Mouse (Mus musculus): ENCODE measurements around the gene Lmod3. TPM values are rescaled to one million over a fixed set of nuclear protein-coding genes. Genes with fewer than 3 reads are reported as not detected.

Lmod3 gene
- polyA plus RNA-seq, 1 experiment, result 0.73 TPM

DNA sequence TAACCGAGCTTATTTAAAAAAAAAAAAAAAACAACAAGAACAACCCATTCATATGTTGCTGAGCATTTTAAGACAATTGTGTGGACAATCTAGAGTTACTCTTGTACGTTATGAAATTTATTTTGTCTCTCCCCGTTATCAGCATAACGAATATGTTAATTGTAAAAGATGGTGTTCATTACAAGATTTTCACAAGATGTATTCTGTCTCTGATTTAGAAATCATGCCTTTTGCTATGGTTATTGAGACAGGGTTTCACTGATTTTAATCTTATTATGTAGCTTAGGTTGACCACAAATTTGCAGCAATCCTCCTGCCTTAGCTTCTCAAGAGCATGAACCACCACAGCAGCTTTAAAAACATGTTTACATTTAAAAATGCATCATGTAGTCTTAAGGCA is 37.3 kb upstream of the Lmod3 start:
- no peak for TF ChIP-seq CTCF (IDR thresholded peaks at IDR 0.05; ENCODE audit: borderline replicate concordance, control insufficient read depth, extremely low read depth, insufficient read depth, low read length, poor library complexity)
- no peak for TF ChIP-seq POLR2A (IDR thresholded peaks at IDR 0.05; ENCODE audit: control insufficient read depth, extremely low read depth, insufficient read depth, low read length, poor library complexity)
- 93% methylated on average over 4 of the region's 4 CpGs for WGBS
- Histone ChIP-seq H3K27me3 (ENCODE audit: control insufficient read depth, insufficient read depth, low read length) (no peaks in the 10 kb centered on the region), H3K4me1 (replicated peaks; ENCODE audit: control insufficient read depth, insufficient read depth, low read length) (peaks cover 18% of the 10 kb centered on the region), H3K36me3 (ENCODE audit: control insufficient read depth, insufficient read depth, low read length) (no peaks in the 10 kb centered on the region), H3K27ac (ENCODE audit: control insufficient read depth, insufficient read depth, low read length) (no peak overlapping the region), H3K4me3 (ENCODE audit: control insufficient read depth, insufficient read depth, low read length) (no peak overlapping the region)
- no peak for DNase-seq

DNA sequence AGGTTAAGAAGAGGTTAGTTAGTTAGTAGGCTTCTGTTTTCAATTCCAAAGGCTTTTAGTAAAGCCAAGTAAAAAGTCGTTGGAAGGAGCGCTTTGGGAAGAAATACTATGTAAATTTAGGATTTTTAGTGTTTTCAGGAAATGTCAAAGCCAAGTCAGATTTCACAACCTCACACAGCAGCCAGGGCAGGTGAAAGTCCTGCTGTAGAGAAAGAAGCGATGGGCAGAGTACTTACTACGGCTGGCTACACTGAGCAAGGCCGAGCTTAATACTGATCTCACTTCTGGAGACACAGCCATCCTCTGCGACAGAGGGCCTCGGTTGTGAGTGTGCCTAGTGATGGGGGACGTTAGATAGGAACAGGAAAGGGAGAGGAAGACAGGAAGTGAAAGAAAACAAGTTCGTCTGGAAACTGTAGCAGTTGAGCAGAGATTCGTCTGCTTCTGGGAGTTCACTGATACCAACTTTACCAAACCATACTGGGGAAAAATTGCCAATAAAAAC is 36.8 kb upstream of the Lmod3 start:
- 71% methylated on average over 10 of the region's 10 CpGs for WGBS
- Histone ChIP-seq H3K36me3 (ENCODE audit: control insufficient read depth, insufficient read depth, low read length) (no peaks in the 10 kb centered on the region), H3K4me1 (replicated peaks; ENCODE audit: control insufficient read depth, insufficient read depth, low read length) (peaks cover 18% of the 10 kb centered on the region), H3K27ac (ENCODE audit: control insufficient read depth, insufficient read depth, low read length) (no peak overlapping the region), H3K27me3 (ENCODE audit: control insufficient read depth, insufficient read depth, low read length) (no peaks in the 10 kb centered on the region), H3K4me3 (ENCODE audit: control insufficient read depth, insufficient read depth, low read length) (no peak overlapping the region)
- no peak for DNase-seq
- TF ChIP-seq POLR2A (IDR thresholded peaks at IDR 0.05; ENCODE audit: control insufficient read depth, extremely low read depth, insufficient read depth, low read length, poor library complexity) (no peak), CTCF (IDR thresholded peaks at IDR 0.05; ENCODE audit: borderline replicate concordance, control insufficient read depth, extremely low read depth, insufficient read depth, low read length, poor library complexity) (no peak)

DNA sequence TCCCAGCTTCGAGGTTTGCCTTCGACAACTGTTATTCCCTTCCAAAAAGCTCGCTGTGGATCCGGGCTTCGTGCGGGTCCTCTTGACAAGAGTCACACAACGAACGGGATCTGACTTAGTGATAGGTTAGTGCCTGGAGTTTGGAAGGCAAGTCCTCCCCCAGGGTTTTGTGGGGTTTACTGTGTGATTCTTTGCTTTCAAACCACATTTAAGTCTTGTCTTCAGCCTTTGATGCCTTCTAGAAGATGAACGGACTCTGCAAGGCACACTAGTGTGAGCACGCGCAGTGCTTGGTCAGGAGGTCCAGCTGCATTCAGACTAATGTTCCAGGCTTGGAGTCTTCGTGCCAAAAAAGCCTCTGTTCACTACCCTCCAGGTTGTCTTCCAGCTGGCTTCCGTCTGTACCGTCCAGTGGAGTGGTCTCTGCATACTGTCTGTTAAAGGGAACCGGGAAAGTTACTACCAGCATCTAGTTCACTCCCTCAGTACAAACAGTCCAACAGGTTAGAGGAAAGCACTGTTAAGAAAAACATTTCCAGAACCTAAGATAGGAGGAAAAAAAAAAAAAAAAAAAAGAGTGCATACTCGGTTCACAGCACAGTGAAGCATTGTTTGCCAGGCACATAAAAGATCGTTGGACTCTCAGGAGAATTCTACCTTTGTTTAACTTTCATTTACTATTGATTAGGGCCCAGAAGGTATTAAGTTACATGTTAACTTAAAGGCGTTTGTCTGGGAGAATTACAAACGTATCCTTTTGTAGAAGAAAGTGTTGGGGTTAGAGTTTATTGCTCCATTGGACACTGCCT is 35.7 kb upstream of the Lmod3 start:
- DNase-seq, result no peak
- H3K36me3 ChIP-seq (ENCODE audit: control insufficient read depth, insufficient read depth, low read length), result no peaks in the 10 kb centered on the region
- whole genome bisulfite sequencing, result 91% methylated on average over 19 of the region's 19 CpGs
- no peak overlapping the region for H3K4me3 ChIP-seq (ENCODE audit: control insufficient read depth, insufficient read depth, low read length)
- H3K27me3 ChIP-seq (ENCODE audit: control insufficient read depth, insufficient read depth, low read length), result no peaks in the 10 kb centered on the region
- no peak overlapping the region for H3K27ac ChIP-seq (ENCODE audit: control insufficient read depth, insufficient read depth, low read length)
- H3K4me1 ChIP-seq (replicated peaks; ENCODE audit: control insufficient read depth, insufficient read depth, low read length), result peaks cover 7% of the 10 kb centered on the region
- TF ChIP-seq POLR2A (IDR thresholded peaks at IDR 0.05; ENCODE audit: control insufficient read depth, extremely low read depth, insufficient read depth, low read length, poor library complexity) (no peak), CTCF (IDR thresholded peaks at IDR 0.05; ENCODE audit: borderline replicate concordance, control insufficient read depth, extremely low read depth, insufficient read depth, low read length, poor library complexity) (no peak)

GRCm38 (mm10) chr6:97286332-97286731 is 33.8 kb upstream of the Lmod3 start:
- no peak for DNase-seq
- 98% methylated on average over 5 of the region's 5 CpGs for WGBS
- no peak overlapping the region for H3K27ac ChIP-seq (ENCODE audit: control insufficient read depth, insufficient read depth, low read length)
- no peak for TF ChIP-seq POLR2A (IDR thresholded peaks at IDR 0.05; ENCODE audit: control insufficient read depth, extremely low read depth, insufficient read depth, low read length, poor library complexity)
- TF ChIP-seq CTCF (IDR thresholded peaks at IDR 0.05; ENCODE audit: borderline replicate concordance, control insufficient read depth, extremely low read depth, insufficient read depth, low read length, poor library complexity), result no peak
- H3K4me3 ChIP-seq (ENCODE audit: control insufficient read depth, insufficient read depth, low read length), result no peak overlapping the region
- H3K36me3 ChIP-seq (ENCODE audit: control insufficient read depth, insufficient read depth, low read length), result no peaks in the 10 kb centered on the region
- no peaks in the 10 kb centered on the region for H3K27me3 ChIP-seq (ENCODE audit: control insufficient read depth, insufficient read depth, low read length)
- H3K4me1 ChIP-seq (replicated peaks; ENCODE audit: control insufficient read depth, insufficient read depth, low read length), result no peaks in the 10 kb centered on the region

GRCm38 (mm10) chr6:97283676-97284075 is 31.1 kb upstream of the Lmod3 start:
- H3K27me3 ChIP-seq (ENCODE audit: control insufficient read depth, insufficient read depth, low read length), result no peaks in the 10 kb centered on the region
- no peaks in the 10 kb centered on the region for H3K4me1 ChIP-seq (replicated peaks; ENCODE audit: control insufficient read depth, insufficient read depth, low read length)
- H3K36me3 ChIP-seq (ENCODE audit: control insufficient read depth, insufficient read depth, low read length), result no peaks in the 10 kb centered on the region
- no peak overlapping the region for H3K27ac ChIP-seq (ENCODE audit: control insufficient read depth, insufficient read depth, low read length)
- WGBS, result 100% methylated on average over 1 of the region's 1 CpGs
- H3K4me3 ChIP-seq (ENCODE audit: control insufficient read depth, insufficient read depth, low read length), result no peak overlapping the region
- TF ChIP-seq POLR2A (IDR thresholded peaks at IDR 0.05; ENCODE audit: control insufficient read depth, extremely low read depth, insufficient read depth, low read length, poor library complexity), result no peak
- TF ChIP-seq CTCF (IDR thresholded peaks at IDR 0.05; ENCODE audit: borderline replicate concordance, control insufficient read depth, extremely low read depth, insufficient read depth, low read length, poor library complexity), result no peak
- DNase-seq, result no peak

DNA sequence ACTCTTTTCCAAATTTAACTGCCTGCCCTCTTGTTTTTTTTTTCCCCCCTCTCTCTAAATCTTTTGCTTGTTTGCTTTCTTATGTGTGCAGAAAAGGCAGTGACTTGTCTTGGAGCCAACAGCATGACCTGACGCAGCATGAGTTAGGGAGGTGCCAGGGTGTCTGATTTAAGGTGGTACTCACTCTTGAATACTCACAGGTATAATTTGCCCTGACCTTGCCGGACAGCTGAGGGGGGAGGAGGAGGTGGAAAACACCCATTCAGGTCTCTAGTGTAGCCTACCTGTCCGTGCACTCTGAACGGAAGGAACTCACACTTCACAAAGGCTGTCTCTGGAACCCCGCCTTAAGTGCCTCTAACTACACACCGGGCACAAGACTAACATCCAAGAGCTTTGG is 26.3 kb upstream of the Lmod3 start:
- Histone ChIP-seq H3K27ac (ENCODE audit: control insufficient read depth, insufficient read depth, low read length) (no peak overlapping the region), H3K4me1 (replicated peaks; ENCODE audit: control insufficient read depth, insufficient read depth, low read length) (peaks cover 15% of the 10 kb centered on the region), H3K36me3 (ENCODE audit: control insufficient read depth, insufficient read depth, low read length) (no peaks in the 10 kb centered on the region), H3K27me3 (ENCODE audit: control insufficient read depth, insufficient read depth, low read length) (no peaks in the 10 kb centered on the region), H3K4me3 (ENCODE audit: control insufficient read depth, insufficient read depth, low read length) (no peak overlapping the region)
- DNase-seq, result no peak
- TF ChIP-seq CTCF (IDR thresholded peaks at IDR 0.05; ENCODE audit: borderline replicate concordance, control insufficient read depth, extremely low read depth, insufficient read depth, low read length, poor library complexity), result no peak
- WGBS, result 93% methylated on average over 6 of the region's 6 CpGs
